Mouse (Mus musculus) forebrain, postnatal 0 days (tissue): ENCODE measurements around the gene Clps. TPM values are rescaled to one million over a fixed set of nuclear protein-coding genes. Genes with fewer than 3 reads are reported as not detected.
A peak's percentile ranks its signal among the peaks of the same experiment; 100 is the strongest.
"Not testable (repeated sequence)": the region's sequence is repeated elsewhere in the genome, so short reads cannot be mapped to it uniquely, and the experiment has no call there.

Source experiments
- ATAC-seq: fragments of 200-750 bp; cut with Nextera tagmentation; 2 replicates; pipeline ENCODE4 v1.8.0; 2017; ENCODE audit warnings: mild to moderate bottlenecking, moderate library complexity
- DNase-seq: peaks from one replicate; pipeline ENCODE4 v3.0.0-alpha.2; 2015
- H3K27ac ChIP-seq: fragments of 300-500 bp; sonication (generic); 2 replicates; pipeline ENCODE4 v1.5.1; 2014; ENCODE audit warnings: low read depth, mild to moderate bottlenecking, antibody characterized with exemption, low read length, moderate library complexity, mixed read lengths
- H3K27me3 ChIP-seq: fragments of 300-500 bp; sonication (generic); 2 replicates; pipeline ENCODE4 v1.6.1; 2014; ENCODE audit warnings: mild to moderate bottlenecking, low read length, mixed read lengths; ENCODE audit not compliant: insufficient read depth
- H3K36me3 ChIP-seq: fragments of 300-500 bp; sonication (generic); 2 replicates; pipeline ENCODE4 v1.6.1; 2014; ENCODE audit warnings: mild to moderate bottlenecking, moderate library complexity; ENCODE audit not compliant: insufficient read depth
- H3K4me1 ChIP-seq: fragments of 300-500 bp; sonication (generic); 2 replicates; pipeline ENCODE4 v1.6.1; 2014; ENCODE audit warnings: antibody characterized with exemption; ENCODE audit not compliant: insufficient read depth
- H3K4me2 ChIP-seq: fragments of 300-500 bp; sonication (generic); 2 replicates; pipeline ENCODE4 v1.6.1; 2014; ENCODE audit warnings: low read depth, mild to moderate bottlenecking, moderate library complexity
- H3K4me3 ChIP-seq: fragments of 300-500 bp; sonication (generic); 2 replicates; pipeline ENCODE4 v1.5.1; 2014; ENCODE audit warnings: low read depth, low read length, mixed read lengths
- H3K9ac ChIP-seq: fragments of 300-500 bp; sonication (generic); 2 replicates; pipeline ENCODE4 v1.6.1; 2014; ENCODE audit warnings: mild to moderate bottlenecking
- H3K9me3 ChIP-seq: fragments of 300-500 bp; sonication (generic); 2 replicates; pipeline ENCODE4 v1.6.1; 2016; ENCODE audit warnings: low read length
- CTCF ChIP-seq: sonication (generic); IDR thresholded peaks from 2 replicates; pipeline ENCODE4 v1.5.1; 2016; ENCODE audit warnings: antibody characterized with exemption, control low read depth, low read depth
- WGBS: fragments of 180-500 bp; shearing (Covaris S2); extraction: QIAGEN DNeasy Blood & Tissue Kit; methylation state at CpG from one replicate; pipeline ENCODE4 v1.1.7; 2014; 5-methylcytosine and 5-hydroxymethylcytosine counted together
- polyA plus RNA-seq: library from polyadenylated mRNA; unstranded; fragments of >200 nt; fragmentation: Nextera tagmentation; extraction: Ambion mirVana; gene quantifications from 2 replicates; pipeline ENCODE4 v1.2.1, GENCODE M21; 2015
- total RNA-seq: library from RNA; depleted of rRNA; stranded (reverse); fragments of >200 nt; gene quantifications from 2 replicates; pipeline ENCODE4 v1.2.3, GENCODE M21; 2014

Gene Clps
- total and polyA plus RNA-seq, 2 experiments from 2014 or later: not detected

DNA sequence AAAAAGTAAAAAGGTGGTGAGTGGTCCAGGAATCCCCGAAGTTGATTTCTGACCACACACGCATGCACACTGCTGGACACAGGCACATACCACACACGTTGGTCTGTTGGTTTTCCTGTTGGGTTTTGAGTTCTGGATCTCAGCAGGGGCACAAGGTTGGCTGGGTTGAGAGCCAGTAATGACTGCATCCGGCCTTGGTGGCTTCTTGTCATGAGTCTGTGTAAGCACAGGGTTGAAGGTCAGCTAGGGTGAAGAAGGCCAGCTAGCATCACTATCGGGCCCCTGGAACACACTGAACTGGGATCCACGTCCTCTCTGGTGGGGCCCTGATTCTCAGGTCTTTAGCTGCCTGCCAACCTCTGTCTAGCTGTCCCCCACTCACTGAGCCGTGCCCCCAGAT, 12.0 kb upstream of the Clps start:
- 81% methylated on average over 7 of the region's 7 CpGs for WGBS
- no peak for ATAC-seq
- no peak for TF ChIP-seq CTCF
- no peaks in the 10 kb centered on the region for H3K27me3 ChIP-seq
- no peaks in the 10 kb centered on the region for H3K36me3 ChIP-seq
- no peak overlapping the region for H3K4me2 ChIP-seq
- H3K4me1 ChIP-seq: no peaks in the 10 kb centered on the region
- no peaks in the 10 kb centered on the region for H3K9me3 ChIP-seq
- no peak overlapping the region for H3K4me3 ChIP-seq
- H3K9ac ChIP-seq: no peak overlapping the region
- DNase-seq: no peak
- H3K27ac ChIP-seq: no peak overlapping the region

DNA sequence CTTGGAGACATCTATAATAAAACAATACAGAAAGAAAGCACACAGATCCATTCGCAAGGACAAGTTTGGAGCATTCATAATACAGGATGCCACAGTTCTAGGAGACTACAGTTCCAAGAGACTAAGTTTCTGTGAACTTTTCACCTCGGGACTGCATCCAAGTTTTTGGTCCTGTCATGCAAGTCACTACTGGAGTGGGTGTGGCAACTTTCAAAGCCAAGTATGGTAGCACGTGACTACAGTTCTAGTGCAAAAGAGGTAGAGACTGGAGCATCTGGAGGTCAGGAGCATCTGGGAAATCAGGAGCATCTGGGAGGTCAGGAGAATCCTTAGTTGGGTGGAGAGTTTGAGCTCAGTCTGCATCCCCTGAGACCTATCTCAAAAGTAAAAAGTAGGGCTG, 11.3 kb upstream of the Clps start:
- Histone ChIP-seq H3K36me3 (no peaks in the 10 kb centered on the region), H3K9ac (no peak overlapping the region), H3K4me3 (no peak overlapping the region), H3K27me3 (no peaks in the 10 kb centered on the region), H3K4me2 (no peak overlapping the region), H3K4me1 (no peaks in the 10 kb centered on the region), H3K27ac (no peak overlapping the region), H3K9me3 (no peaks in the 10 kb centered on the region)
- DNase-seq: no peak
- TF ChIP-seq CTCF: no peak
- no peak for ATAC-seq
- 82% methylated on average over 3 of the region's 3 CpGs for WGBS

DNA sequence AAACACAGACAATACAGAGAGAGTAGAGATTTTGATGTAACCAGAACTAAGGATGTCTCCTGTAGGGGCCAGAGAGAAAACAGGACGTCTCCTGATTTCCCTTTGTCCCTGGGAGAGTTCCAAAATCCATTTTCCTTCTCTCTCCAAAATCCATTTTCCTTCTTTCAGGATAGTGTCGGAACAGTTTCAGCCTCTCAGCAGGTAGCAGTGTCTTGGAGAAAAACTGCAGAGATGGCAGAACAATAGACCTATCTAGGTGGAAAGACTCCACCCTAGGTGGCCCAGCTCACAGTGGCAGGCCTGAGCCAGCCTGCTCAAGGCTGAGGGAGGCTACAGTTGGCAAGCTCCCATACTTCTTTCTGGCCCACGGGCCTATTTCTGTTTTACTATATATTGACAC, 7.0 kb upstream of the Clps start:
- H3K4me2 ChIP-seq: no peak overlapping the region
- 16% methylated on average over 3 of the region's 3 CpGs for WGBS

DNA sequence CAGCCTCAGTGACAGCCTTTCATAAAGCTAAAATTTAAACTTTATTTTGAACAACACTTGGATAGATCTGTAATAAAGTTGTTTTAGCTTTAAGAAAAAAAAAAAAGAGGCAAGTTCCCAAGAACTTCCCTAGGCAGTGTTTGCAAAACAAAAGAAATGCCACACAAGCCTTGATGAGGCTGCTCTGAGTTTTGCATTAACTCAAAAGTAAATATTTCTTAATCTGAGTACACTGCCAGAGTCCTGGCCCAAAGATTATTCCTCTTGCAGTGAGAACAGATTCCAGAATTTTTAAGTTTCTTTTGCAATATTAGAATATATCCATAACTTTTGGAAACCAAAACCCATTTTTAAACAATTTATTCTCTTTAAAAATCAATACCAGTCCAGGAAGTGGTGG, 4.6 kb upstream of the Clps start:
- H3K27ac ChIP-seq: no peak overlapping the region
- DNase-seq (no peak), ATAC-seq (no peak)
- no peak overlapping the region for H3K4me2 ChIP-seq
- H3K36me3 ChIP-seq: no peaks in the 10 kb centered on the region
- no peaks in the 10 kb centered on the region for H3K4me1 ChIP-seq
- H3K9ac ChIP-seq: no peak overlapping the region
- no peak overlapping the region for H3K4me3 ChIP-seq
- no peaks in the 10 kb centered on the region for H3K9me3 ChIP-seq
- no peaks in the 10 kb centered on the region for H3K27me3 ChIP-seq
- no peak for TF ChIP-seq CTCF

More for the DNA sequence above, 7.0 kb upstream of the Clps start:
- H3K4me3 ChIP-seq: no peak overlapping the region
- DNase-seq: no peak
- H3K27ac ChIP-seq: no peak overlapping the region
- H3K27me3 ChIP-seq: no peaks in the 10 kb centered on the region
- H3K36me3 ChIP-seq: no peaks in the 10 kb centered on the region
- no peaks in the 10 kb centered on the region for H3K9me3 ChIP-seq
- H3K9ac ChIP-seq: no peak overlapping the region
- TF ChIP-seq CTCF: no peak
- no peaks in the 10 kb centered on the region for H3K4me1 ChIP-seq
- ATAC-seq: no peak

DNA sequence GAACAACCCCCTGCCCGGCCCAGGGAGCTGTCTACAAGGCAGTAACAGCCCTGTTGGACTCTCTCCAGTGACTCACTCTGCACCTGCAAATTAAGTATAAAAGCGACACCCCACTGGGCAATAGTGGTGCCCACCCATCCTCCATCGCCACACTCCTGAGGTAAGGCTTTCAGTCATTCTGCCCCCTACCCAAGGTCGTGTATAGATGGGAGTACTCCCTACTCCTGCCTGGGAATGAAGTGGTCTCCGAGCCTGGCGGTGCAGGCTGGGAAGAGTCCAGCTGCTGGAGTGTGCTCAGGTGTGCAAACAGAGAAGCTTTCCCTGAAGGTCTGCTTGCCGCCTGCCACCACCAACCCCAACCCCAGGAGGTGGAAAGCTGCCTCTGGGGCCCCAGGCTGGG, 1.0 kb upstream of the Clps start:
- WGBS: 66% methylated on average over 7 of the region's 7 CpGs
- ATAC-seq: no peak

DNA sequence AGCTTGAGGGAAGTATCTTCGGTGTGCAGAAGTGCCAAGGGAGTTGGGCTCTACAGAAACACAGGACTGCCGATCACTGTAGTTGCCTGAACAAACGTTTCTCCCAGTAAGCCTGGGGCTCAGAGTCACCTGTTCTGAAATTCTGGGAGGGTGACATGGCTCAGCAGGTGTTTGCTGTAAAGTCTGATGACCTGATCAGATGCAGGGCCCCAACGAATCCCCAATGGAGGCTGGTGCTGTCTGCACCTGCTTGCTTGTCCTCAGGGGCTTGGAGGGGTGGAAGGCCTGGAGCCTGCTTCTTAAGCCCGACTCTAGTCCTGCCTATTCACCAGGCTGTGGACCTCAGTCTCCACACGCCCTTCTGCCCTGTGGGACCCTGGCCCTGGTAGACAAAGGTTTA, 2.8 kb downstream of the Clps start:
- Histone ChIP-seq H3K27me3 (no peaks in the 10 kb centered on the region), H3K9me3 (no peaks in the 10 kb centered on the region), H3K4me1 (no peaks in the 10 kb centered on the region), H3K9ac (no peak overlapping the region), H3K4me2 (no peak overlapping the region), H3K27ac (no peak overlapping the region), H3K36me3 (no peaks in the 10 kb centered on the region), H3K4me3 (no peak overlapping the region)
- DNase-seq (no peak), ATAC-seq (no peak)
- WGBS: 81% methylated on average over 6 of the region's 6 CpGs
- no peak for TF ChIP-seq CTCF

More for the DNA sequence above, 1.0 kb upstream of the Clps start:
- Histone ChIP-seq H3K4me2 (no peak overlapping the region), H3K27me3 (no peaks in the 10 kb centered on the region), H3K36me3 (no peaks in the 10 kb centered on the region), H3K4me1 (no peaks in the 10 kb centered on the region), H3K9me3 (no peaks in the 10 kb centered on the region), H3K27ac (no peak overlapping the region), H3K9ac (no peak overlapping the region), H3K4me3 (no peak overlapping the region)
- no peak for DNase-seq
- no peak for TF ChIP-seq CTCF

DNA sequence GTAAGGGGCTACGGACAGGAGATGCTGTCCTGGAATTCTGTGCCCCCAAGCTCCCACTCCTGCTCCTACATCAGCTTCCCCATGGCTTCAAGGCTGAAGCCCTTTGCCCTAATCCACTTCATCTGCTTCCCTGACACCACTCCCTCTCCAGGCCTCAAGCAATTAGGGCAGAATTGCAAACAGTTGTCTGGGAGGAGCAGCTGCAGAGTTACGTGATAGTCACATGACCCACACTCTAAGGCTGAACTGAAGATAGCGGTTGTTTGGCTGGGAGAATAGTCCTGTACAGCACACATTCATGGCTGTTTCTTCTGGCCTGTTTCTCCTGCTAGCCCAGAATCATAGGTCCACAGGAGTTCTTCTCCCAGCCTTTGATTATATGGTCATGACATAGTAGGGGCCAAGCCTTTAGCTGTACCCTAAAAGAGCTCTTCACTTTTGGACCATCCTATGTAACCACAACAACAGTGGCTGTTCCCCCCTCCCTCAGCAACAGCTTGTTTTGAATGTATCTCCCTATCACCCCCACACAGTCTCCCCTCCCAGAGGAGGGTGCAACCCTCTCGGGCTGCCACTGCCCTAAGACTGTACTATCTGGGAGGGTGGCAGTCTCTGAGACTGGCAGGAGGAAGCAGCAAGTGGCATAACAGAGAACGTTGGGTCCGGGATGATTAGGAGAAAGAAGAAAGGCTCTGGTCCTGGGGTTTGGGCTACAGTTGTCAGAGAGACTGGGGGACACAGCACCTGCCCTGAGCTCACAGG, 3.8 kb downstream of the Clps start:
- Histone ChIP-seq H3K36me3 (no peaks in the 10 kb centered on the region), H3K4me2 (no peak overlapping the region), H3K27ac (no peak overlapping the region), H3K4me1 (no peaks in the 10 kb centered on the region), H3K4me3 (no peak overlapping the region), H3K27me3 (no peaks in the 10 kb centered on the region), H3K9me3 (no peaks in the 10 kb centered on the region), H3K9ac (no peak overlapping the region)
- peak; percentile 49 for ATAC-seq
- no peak for TF ChIP-seq CTCF
- peak; percentile 17 for DNase-seq
- 58% methylated on average over 6 of the region's 6 CpGs for WGBS

DNA sequence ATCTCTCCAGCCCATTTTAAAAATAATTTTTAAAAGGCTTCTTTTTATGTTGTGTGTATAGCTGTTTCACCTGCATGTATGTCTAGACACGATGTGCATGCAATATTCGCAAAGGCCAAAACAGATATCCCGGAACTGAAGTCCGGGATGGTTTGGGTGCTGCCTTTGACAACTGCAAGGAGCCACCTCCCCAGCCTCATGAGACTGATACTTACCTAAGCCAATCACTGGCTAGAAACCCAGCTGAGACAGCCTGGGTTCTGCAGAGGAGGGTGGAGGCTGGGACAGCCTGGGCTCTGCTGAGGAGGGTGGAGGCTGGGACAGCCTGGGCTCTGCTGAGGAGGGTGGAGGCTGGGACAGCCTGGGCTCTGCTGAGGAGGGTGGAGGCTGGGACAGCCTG, 6.5 kb downstream of the Clps start:
- not testable (repeated sequence) for ATAC-seq
- WGBS: 94% methylated on average over 4 of the region's 4 CpGs

More for the DNA sequence above, 6.5 kb downstream of the Clps start:
- H3K9ac ChIP-seq, H3K27me3 ChIP-seq, H3K36me3 ChIP-seq, H3K4me3 ChIP-seq, DNase-seq, H3K9me3 ChIP-seq, H3K4me1 ChIP-seq, H3K27ac ChIP-seq, H3K4me2 ChIP-seq: not testable (repeated sequence)
